Mouse (Mus musculus): ENCODE measurements around the gene Stk25. TPM values are rescaled to one million over a fixed set of nuclear protein-coding genes. Genes with fewer than 3 reads are reported as not detected.

Gene Stk25
- total and polyA plus RNA-seq, 3 experiments = 81.2 to 104 (median 90.4) TPM

DNA sequence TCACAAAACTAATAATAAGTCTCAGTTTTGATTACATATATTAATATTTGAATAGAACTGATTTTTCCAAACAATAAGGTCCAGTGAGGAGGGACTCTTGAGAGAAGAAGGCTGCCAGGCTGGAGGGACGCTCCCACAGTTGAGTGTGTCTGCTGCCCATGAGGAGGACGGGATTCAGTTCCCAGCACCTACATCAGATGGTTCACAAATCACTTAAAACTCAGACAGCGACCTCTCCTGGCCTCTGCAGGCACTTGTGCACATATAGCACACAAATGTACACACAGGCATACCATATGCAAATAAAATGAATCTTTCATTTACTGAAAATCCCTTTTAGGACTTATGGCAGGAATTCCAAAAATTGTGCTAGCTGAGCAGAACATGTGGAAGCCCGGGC lies 55.5 kb downstream of the Stk25 start:
- no peak for DNase-seq
- no peak overlapping the region for H3K27ac ChIP-seq
- no peaks in the 10 kb centered on the region for H3K36me3 ChIP-seq (ENCODE audit: control insufficient read depth, insufficient read depth, low read length)
- no peaks in the 10 kb centered on the region for H3K79me2 ChIP-seq (replicated peaks; ENCODE audit: control insufficient read depth, insufficient read depth, low read length)
- H3K4me3 ChIP-seq = no peak overlapping the region
- no peaks in the 10 kb centered on the region for H3K4me1 ChIP-seq (ENCODE audit: control insufficient read depth, insufficient read depth, low read length)
- no peaks in the 10 kb centered on the region for H3K27me3 ChIP-seq (ENCODE audit: control insufficient read depth, insufficient read depth, low read length)
- no peak overlapping the region for H3K9ac ChIP-seq (ENCODE audit: low read depth, low read length)
- WGBS = 82% methylated on average over 4 of the region's 4 CpGs
- TF ChIP-seq CTCF (IDR thresholded peaks at IDR 0.05) = no peak
- intact Hi-C loops (cut with DNase I) = no loop called here

- DNase-seq = no peak
- 73% methylated on average over 6 of the region's 6 CpGs for WGBS
These were observed 62.5 kb downstream of the Stk25 start for GRCm38 (mm10) chr1:93595916-93596315.

DNA sequence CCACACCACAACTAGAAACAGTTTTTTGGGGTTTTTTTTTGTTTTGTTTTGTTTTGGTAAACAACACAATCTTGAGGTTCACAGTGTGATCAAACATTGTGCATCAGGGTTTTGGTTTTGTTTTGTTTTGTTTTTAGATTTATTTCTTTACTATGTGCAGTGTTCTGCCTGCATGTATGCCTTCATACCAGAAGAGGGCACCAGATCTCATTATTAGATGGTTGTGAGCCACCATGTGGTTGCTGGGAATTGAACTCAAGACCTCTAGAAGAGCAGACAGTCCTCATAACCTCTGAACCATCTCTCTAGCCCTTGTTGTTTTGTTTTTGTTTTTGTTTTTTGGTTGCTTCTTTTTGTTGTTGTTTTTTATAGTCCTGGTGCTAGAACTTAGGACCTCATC lies 64.5 kb downstream of the Stk25 start:
- Histone ChIP-seq H3K27me3 (ENCODE audit: control insufficient read depth, insufficient read depth, low read length) (no peaks in the 10 kb centered on the region), H3K36me3 (ENCODE audit: control insufficient read depth, insufficient read depth, low read length) (no peaks in the 10 kb centered on the region)
- no peak for TF ChIP-seq POLR2A (IDR thresholded peaks at IDR 0.05; ENCODE audit: insufficient read depth, low read depth, low read length)

More at GRCm38 (mm10) chr1:93595916-93596315, 62.5 kb downstream of the Stk25 start:
- Histone ChIP-seq H3K27ac (no peak overlapping the region), H3K36me3 (ENCODE audit: control insufficient read depth, insufficient read depth, low read length) (no peaks in the 10 kb centered on the region), H3K4me3 (no peak overlapping the region), H3K4me1 (ENCODE audit: control insufficient read depth, insufficient read depth, low read length) (no peaks in the 10 kb centered on the region), H3K27me3 (ENCODE audit: control insufficient read depth, insufficient read depth, low read length) (no peaks in the 10 kb centered on the region), H3K79me2 (replicated peaks; ENCODE audit: control insufficient read depth, insufficient read depth, low read length) (no peaks in the 10 kb centered on the region), H3K9ac (ENCODE audit: low read depth, low read length) (no peak overlapping the region)
- TF ChIP-seq EP300 (IDR thresholded peaks at IDR 0.05; ENCODE audit: insufficient read depth, low read depth, low read length) (no peak), CTCF (IDR thresholded peaks at IDR 0.05) (no peak), POLR2A (IDR thresholded peaks at IDR 0.05; ENCODE audit: insufficient read depth, low read depth, low read length) (no peak)
- intact Hi-C loops (cut with DNase I) = no loop called here

DNA sequence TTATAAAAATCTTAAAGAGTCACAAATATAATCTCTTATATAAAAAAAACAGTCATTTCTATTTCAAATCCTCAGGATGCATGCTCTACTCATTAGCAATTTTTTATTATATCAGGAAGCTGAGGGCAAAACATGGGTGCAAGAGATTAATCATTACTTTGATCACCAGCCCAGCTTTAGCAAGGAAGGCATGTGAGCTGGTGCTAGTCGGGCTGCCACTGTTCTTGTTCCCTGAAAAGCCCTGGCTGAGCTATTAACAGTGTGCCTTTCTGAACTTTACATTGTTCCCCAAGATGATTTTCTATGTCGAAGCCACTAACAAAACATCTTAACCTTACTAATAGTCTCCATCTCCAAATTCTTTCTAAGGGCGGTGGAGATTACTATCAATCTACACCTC lies 70.1 kb downstream of the Stk25 start:
- WGBS = 84% methylated on average over 3 of the region's 3 CpGs

More for the DNA sequence above, 64.5 kb downstream of the Stk25 start:
- Histone ChIP-seq H3K4me3 (no peak overlapping the region), H3K9ac (ENCODE audit: low read depth, low read length) (no peak overlapping the region), H3K79me2 (replicated peaks; ENCODE audit: control insufficient read depth, insufficient read depth, low read length) (no peaks in the 10 kb centered on the region), H3K27ac (no peak overlapping the region), H3K4me1 (ENCODE audit: control insufficient read depth, insufficient read depth, low read length) (no peaks in the 10 kb centered on the region)
- DNase-seq = no peak
- intact Hi-C loops (cut with DNase I) = no loop called here

GRCm38 (mm10) chr1:93581545-93581944 lies 76.9 kb downstream of the Stk25 start:
- Histone ChIP-seq H3K36me3 (ENCODE audit: control insufficient read depth, insufficient read depth, low read length) (no peaks in the 10 kb centered on the region), H3K27ac (no peak overlapping the region), H3K27me3 (ENCODE audit: control insufficient read depth, insufficient read depth, low read length) (no peaks in the 10 kb centered on the region), H3K4me3 (no peak overlapping the region), H3K9ac (ENCODE audit: low read depth, low read length) (no peak overlapping the region), H3K79me2 (replicated peaks; ENCODE audit: control insufficient read depth, insufficient read depth, low read length) (no peaks in the 10 kb centered on the region), H3K4me1 (ENCODE audit: control insufficient read depth, insufficient read depth, low read length) (no peaks in the 10 kb centered on the region)
- intact Hi-C loops (cut with DNase I) = no loop called here
- no peak for DNase-seq
- WGBS = 95% methylated on average over 7 of the region's 7 CpGs
- TF ChIP-seq POLR2A (IDR thresholded peaks at IDR 0.05; ENCODE audit: insufficient read depth, low read depth, low read length) (no peak), CTCF (IDR thresholded peaks at IDR 0.05) (no peak), EP300 (IDR thresholded peaks at IDR 0.05; ENCODE audit: insufficient read depth, low read depth, low read length) (no peak)

More for the DNA sequence above, 70.1 kb downstream of the Stk25 start:
- Histone ChIP-seq H3K4me3 (no peak overlapping the region), H3K27ac (no peak overlapping the region), H3K36me3 (ENCODE audit: control insufficient read depth, insufficient read depth, low read length) (no peaks in the 10 kb centered on the region), H3K79me2 (replicated peaks; ENCODE audit: control insufficient read depth, insufficient read depth, low read length) (no peaks in the 10 kb centered on the region), H3K27me3 (ENCODE audit: control insufficient read depth, insufficient read depth, low read length) (no peaks in the 10 kb centered on the region), H3K9ac (ENCODE audit: low read depth, low read length) (no peak overlapping the region), H3K4me1 (ENCODE audit: control insufficient read depth, insufficient read depth, low read length) (no peaks in the 10 kb centered on the region)
- no peak for DNase-seq
- intact Hi-C loops (cut with DNase I) = no loop called here
- TF ChIP-seq POLR2A (IDR thresholded peaks at IDR 0.05; ENCODE audit: insufficient read depth, low read depth, low read length) (no peak), CTCF (IDR thresholded peaks at IDR 0.05) (no peak), EP300 (IDR thresholded peaks at IDR 0.05; ENCODE audit: insufficient read depth, low read depth, low read length) (no peak)

DNA sequence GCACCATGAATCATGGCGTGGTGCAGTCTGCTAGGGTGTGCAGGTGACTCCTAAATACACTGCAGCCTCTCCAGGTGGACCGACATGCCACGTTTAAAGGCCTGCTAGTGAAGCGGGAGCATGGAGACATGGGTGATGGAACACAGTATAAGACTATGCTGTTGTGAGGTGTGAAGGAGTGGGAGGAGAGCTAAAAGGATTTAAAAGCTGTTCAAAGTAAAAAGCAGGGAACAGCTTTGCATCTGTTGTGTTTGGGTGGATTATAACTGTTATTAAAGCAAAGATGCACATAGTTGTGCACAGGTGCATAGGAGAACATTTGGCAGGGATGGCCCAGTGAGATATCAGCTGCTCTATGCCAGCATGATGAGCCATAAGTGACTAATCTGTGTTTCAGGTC lies 80.6 kb downstream of the Stk25 start:
- H3K27me3 ChIP-seq (ENCODE audit: control insufficient read depth, insufficient read depth, low read length) = no peaks in the 10 kb centered on the region
- no peaks in the 10 kb centered on the region for H3K4me1 ChIP-seq (ENCODE audit: control insufficient read depth, insufficient read depth, low read length)
- no peak overlapping the region for H3K4me3 ChIP-seq
- H3K36me3 ChIP-seq (ENCODE audit: control insufficient read depth, insufficient read depth, low read length) = no peaks in the 10 kb centered on the region
- H3K79me2 ChIP-seq (replicated peaks; ENCODE audit: control insufficient read depth, insufficient read depth, low read length) = no peaks in the 10 kb centered on the region
- intact Hi-C loops (cut with DNase I) = no loop called here
- H3K27ac ChIP-seq = no peak overlapping the region
- no peak for DNase-seq
- H3K9ac ChIP-seq (ENCODE audit: low read depth, low read length) = no peak overlapping the region
- no peak for TF ChIP-seq CTCF (IDR thresholded peaks at IDR 0.05)
- TF ChIP-seq POLR2A (IDR thresholded peaks at IDR 0.05; ENCODE audit: insufficient read depth, low read depth, low read length) = no peak
- no peak for TF ChIP-seq EP300 (IDR thresholded peaks at IDR 0.05; ENCODE audit: insufficient read depth, low read depth, low read length)
- WGBS = 87% methylated on average over 4 of the region's 4 CpGs
